Mouse (Mus musculus) lung, postnatal 25 days (tissue): ENCODE data around the gene Nmnat3.
A peak's percentile ranks its signal among the peaks of the same experiment; 100 is the strongest.

Source experiments
- DNase-seq: peaks from one replicate; pipeline ENCODE4 v3.0.0; 2022; ENCODE audit warnings: low spot score

Gene Nmnat3

GRCm38 (mm10) chr9:98421903-98422302 lies 134.7 kb downstream of the Nmnat3 start:
- DNase-seq = no peak

GRCm38 (mm10) chr9:98422656-98423055 lies 135.4 kb downstream of the Nmnat3 start, which contains the start of gene Rbp1:
Gene Rbp1, plus strand, starts transcription at chr9:98422961.
- DNase-seq = no peak

- no peak for DNase-seq
Measured at GRCm38 (mm10) chr9:98423691-98424090, 136.5 kb downstream of the Nmnat3 start.

- no peak for DNase-seq
Measured at GRCm38 (mm10) chr9:98424291-98424690, 137.1 kb downstream of the Nmnat3 start.

GRCm38 (mm10) chr9:98424725-98425210 lies 137.5 kb downstream of the Nmnat3 start:
- DNase-seq = no peak

- no peak for DNase-seq
Measured at GRCm38 (mm10) chr9:98425351-98425880, 138.2 kb downstream of the Nmnat3 start.

- no peak for DNase-seq
Measured at GRCm38 (mm10) chr9:98427906-98428517, 140.8 kb downstream of the Nmnat3 start.

GRCm38 (mm10) chr9:98428783-98429182 lies 141.5 kb downstream of the Nmnat3 start:
- DNase-seq = peak; percentile 67

- DNase-seq = peak; percentile 35
Measured at GRCm38 (mm10) chr9:98429806-98430205, 142.6 kb downstream of the Nmnat3 start.

GRCm38 (mm10) chr9:98430528-98430927 lies 143.3 kb downstream of the Nmnat3 start:
- DNase-seq = no peak

GRCm38 (mm10) chr9:98433021-98433420 lies 145.8 kb downstream of the Nmnat3 start:
- no peak for DNase-seq

GRCm38 (mm10) chr9:98433956-98434588 lies 146.8 kb downstream of the Nmnat3 start:
- DNase-seq = no peak

GRCm38 (mm10) chr9:98437819-98438218 lies 150.6 kb downstream of the Nmnat3 start:
- DNase-seq = no peak

- no peak for DNase-seq
Measured at GRCm38 (mm10) chr9:98439091-98439490, 151.9 kb downstream of the Nmnat3 start.

- no peak for DNase-seq
Measured at GRCm38 (mm10) chr9:98442638-98443037, 155.4 kb downstream of the Nmnat3 start.

- no peak for DNase-seq
Measured at GRCm38 (mm10) chr9:98445359-98446149, 158.3 kb downstream of the Nmnat3 start.

- no peak for DNase-seq
Measured at GRCm38 (mm10) chr9:98450976-98451375, 163.7 kb downstream of the Nmnat3 start.

- DNase-seq = no peak
Measured at GRCm38 (mm10) chr9:98466709-98467108, 179.5 kb downstream of the Nmnat3 start.
